15 mouse cellular contexts compared by ENCODE assay signal in genomic region chr13:11017584-11017983, GRCm38 (mm10).
A peak's percentile ranks its signal among the peaks of the same experiment; 100 is the strongest.
DNase-seq lines count a peak whose midpoint lies in the region.
"Had no signal": no experiment of that assay in that cellular context is flagged by ENCODE, and none has a peak within 500 bp of the region (broad histone marks: within the 10 kb centered on the region; RNA-seq: fewer than 3 reads in every experiment).

No protein-coding gene starts in this region.

- peak; percentile 9 for DNase-seq in adrenal gland, postnatal 10 days
- no peak for DNase-seq in adrenal gland, postnatal 4 days (ENCODE audit: low spot score in 2 of 2)
- peak; percentile 56 for DNase-seq in MN1 (ENCODE audit: low spot score)
- peak; percentile 9 for DNase-seq in adrenal gland, postnatal 14 days
- no peak for DNase-seq in embryo, embryonic 11 days
- no peak for DNase-seq in ovary, postnatal 10 days (ENCODE audit: low spot score)
- DNase-seq: cerebellum, adult 11-12 months; cerebellum, adult 9-10 months; cerebellum, postnatal 14 days; forebrain, postnatal 0 days; gastrocnemius, postnatal 36 days; heart, postnatal 10 days; heart, postnatal 36 days; kidney, adult 18-20 months; kidney, adult 9 months had no signal

Comparison
In these comparisons a context has a peak if more than half of its experiments do, and no peak if none do; other contexts are left out.
1. DNase-seq: peak in adrenal gland, postnatal 10 days (single experiment), MN1 (single experiment) and adrenal gland, postnatal 14 days (single experiment); none in adrenal gland, postnatal 4 days (0 of 2), embryo, embryonic 11 days (single experiment) and ovary, postnatal 10 days (single experiment).